Mouse (Mus musculus): ENCODE measurements around the gene Ptgfrn. TPM values are rescaled to one million over a fixed set of nuclear protein-coding genes. Genes with fewer than 3 reads are reported as not detected.

The Ptgfrn gene
- polyA plus RNA-seq, 1 experiment from 2014 or later: 4.7 TPM

- no peaks in the 10 kb centered on the region for H3K36me3 ChIP-seq (ENCODE audit: control insufficient read depth, insufficient read depth, low read length)
- H3K4me2 ChIP-seq (replicated peaks; ENCODE audit: low read depth, low read length): peak overlapping the region; percentile 91
- no peaks in the 10 kb centered on the region for H3K27me3 ChIP-seq (ENCODE audit: control insufficient read depth, insufficient read depth, low read length)
- H3K9ac ChIP-seq (ENCODE audit: low read depth, low read length): peak overlapping the region; percentile 91; the same call in 1 of the 2 replicates
- no peak overlapping the region for H3K27ac ChIP-seq (ENCODE audit: low read depth, low read length)
- H3K4me3 ChIP-seq (ENCODE audit: low read length): peak overlapping the region; percentile 81; the same call in 1 of the 2 replicates
- H3K9me3 ChIP-seq (ENCODE audit: control insufficient read depth, low read length): no peaks in the 10 kb centered on the region
- ATAC-seq (ENCODE audit: low FRiP score, low TSS enrichment): 0 out of 2 replicates have a peak, but pooled peaks have one; percentile 8
- H3K4me1 ChIP-seq (ENCODE audit: control insufficient read depth, insufficient read depth, low read length): peaks cover 19% of the 10 kb centered on the region; the same call in 1 of the 2 replicates
Observed at GRCm38 (mm10) chr3:101110838-101111103, 693 bp upstream of the Ptgfrn start.

- under 1% methylated on average over 33 of the region's 47 CpGs for WGBS
- Histone ChIP-seq H3K9ac (ENCODE audit: low read depth, low read length) (peak overlapping the region; percentile 91), H3K36me3 (ENCODE audit: control insufficient read depth, insufficient read depth, low read length) (no peaks in the 10 kb centered on the region), H3K9me3 (ENCODE audit: control insufficient read depth, low read length) (no peaks in the 10 kb centered on the region), H3K27ac (ENCODE audit: low read depth, low read length) (peak overlapping the region; percentile 83; the same call in 1 of the 2 replicates), H3K4me2 (replicated peaks; ENCODE audit: low read depth, low read length) (peak overlapping the region; percentile 91), H3K4me1 (ENCODE audit: control insufficient read depth, insufficient read depth, low read length) (peaks cover 19% of the 10 kb centered on the region; the same call in 1 of the 2 replicates), H3K27me3 (ENCODE audit: control insufficient read depth, insufficient read depth, low read length) (no peaks in the 10 kb centered on the region), H3K4me3 (ENCODE audit: low read length) (peak overlapping the region; percentile 81)
- ATAC-seq (ENCODE audit: low FRiP score, low TSS enrichment): peak; percentile 74
Observed at GRCm38 (mm10) chr3:101109558-101110021, 488 bp downstream of the Ptgfrn start.

DNA sequence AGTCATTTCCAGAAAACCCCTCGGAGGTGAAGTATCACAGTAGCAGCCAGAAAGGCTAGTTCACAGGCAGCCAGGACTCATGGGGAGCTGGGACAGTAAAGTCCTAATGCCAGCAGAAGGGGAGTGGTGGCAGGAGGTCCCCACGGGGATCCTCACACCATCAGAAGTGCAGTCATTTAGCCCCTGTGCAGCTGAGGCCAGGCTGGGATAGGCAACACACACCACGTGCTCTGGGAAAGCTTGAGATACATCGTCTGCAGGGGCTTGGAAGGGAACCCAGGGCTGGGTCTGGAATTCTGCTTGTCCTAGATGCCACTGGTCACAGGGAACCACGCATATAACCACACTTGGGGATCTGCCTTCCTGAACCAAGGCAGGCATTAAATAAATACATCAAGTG lies 1.2 kb downstream of the Ptgfrn start:
- Histone ChIP-seq H3K9ac (ENCODE audit: low read depth, low read length) (peak overlapping the region; percentile 91; the same call in 1 of the 2 replicates), H3K27me3 (ENCODE audit: control insufficient read depth, insufficient read depth, low read length) (no peaks in the 10 kb centered on the region), H3K27ac (ENCODE audit: low read depth, low read length) (no peak overlapping the region), H3K4me1 (ENCODE audit: control insufficient read depth, insufficient read depth, low read length) (peaks cover 19% of the 10 kb centered on the region; the same call in 1 of the 2 replicates), H3K4me2 (replicated peaks; ENCODE audit: low read depth, low read length) (peak overlapping the region; percentile 91), H3K9me3 (ENCODE audit: control insufficient read depth, low read length) (no peaks in the 10 kb centered on the region), H3K4me3 (ENCODE audit: low read length) (peak overlapping the region; percentile 81; the same call in 1 of the 2 replicates), H3K36me3 (ENCODE audit: control insufficient read depth, insufficient read depth, low read length) (no peaks in the 10 kb centered on the region)
- 28% methylated on average over 5 of the region's 5 CpGs for WGBS
- no peak for ATAC-seq (ENCODE audit: low FRiP score, low TSS enrichment)

- Histone ChIP-seq H3K4me3 (ENCODE audit: low read length) (no peak overlapping the region), H3K27me3 (ENCODE audit: control insufficient read depth, insufficient read depth, low read length) (no peaks in the 10 kb centered on the region), H3K36me3 (ENCODE audit: control insufficient read depth, insufficient read depth, low read length) (no peaks in the 10 kb centered on the region), H3K4me2 (replicated peaks; ENCODE audit: low read depth, low read length) (no peak overlapping the region), H3K4me1 (ENCODE audit: control insufficient read depth, insufficient read depth, low read length) (peaks cover 19% of the 10 kb centered on the region; the same call in 1 of the 2 replicates), H3K9ac (ENCODE audit: low read depth, low read length) (no peak overlapping the region), H3K9me3 (ENCODE audit: control insufficient read depth, low read length) (no peaks in the 10 kb centered on the region), H3K27ac (ENCODE audit: low read depth, low read length) (no peak overlapping the region)
- 37% methylated on average over 3 of the region's 3 CpGs for WGBS
- no peak for ATAC-seq (ENCODE audit: low FRiP score, low TSS enrichment)
Observed at GRCm38 (mm10) chr3:101108282-101108681, 1.8 kb downstream of the Ptgfrn start.

DNA sequence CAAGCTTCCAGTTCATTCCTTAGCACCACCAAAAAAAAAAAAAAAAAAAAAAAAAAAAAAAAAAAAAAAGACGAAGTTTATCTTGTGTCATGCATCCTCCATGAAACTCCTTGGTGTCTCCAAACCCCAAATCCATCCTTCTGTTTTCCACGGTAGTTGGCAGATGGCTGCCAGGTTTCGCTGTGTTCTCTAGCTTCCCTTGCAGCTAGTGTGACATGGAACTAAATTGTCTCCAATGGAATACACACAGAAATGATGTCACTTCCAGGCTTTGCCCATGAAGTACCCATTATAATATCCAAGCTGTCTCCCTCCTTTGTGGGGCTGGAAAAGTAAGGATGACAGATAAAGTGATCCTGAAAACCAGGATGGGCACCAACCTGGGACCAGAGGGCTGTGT lies 3.8 kb downstream of the Ptgfrn start:
- Histone ChIP-seq H3K27ac (ENCODE audit: low read depth, low read length) (no peak overlapping the region), H3K4me3 (ENCODE audit: low read length) (no peak overlapping the region), H3K4me1 (ENCODE audit: control insufficient read depth, insufficient read depth, low read length) (peaks cover 19% of the 10 kb centered on the region; the same call in 1 of the 2 replicates), H3K36me3 (ENCODE audit: control insufficient read depth, insufficient read depth, low read length) (no peaks in the 10 kb centered on the region), H3K27me3 (ENCODE audit: control insufficient read depth, insufficient read depth, low read length) (no peaks in the 10 kb centered on the region), H3K4me2 (replicated peaks; ENCODE audit: low read depth, low read length) (no peak overlapping the region), H3K9ac (ENCODE audit: low read depth, low read length) (no peak overlapping the region), H3K9me3 (ENCODE audit: control insufficient read depth, low read length) (no peaks in the 10 kb centered on the region)
- 92% methylated on average over 3 of the region's 3 CpGs for WGBS
- no peak for ATAC-seq (ENCODE audit: low FRiP score, low TSS enrichment)

DNA sequence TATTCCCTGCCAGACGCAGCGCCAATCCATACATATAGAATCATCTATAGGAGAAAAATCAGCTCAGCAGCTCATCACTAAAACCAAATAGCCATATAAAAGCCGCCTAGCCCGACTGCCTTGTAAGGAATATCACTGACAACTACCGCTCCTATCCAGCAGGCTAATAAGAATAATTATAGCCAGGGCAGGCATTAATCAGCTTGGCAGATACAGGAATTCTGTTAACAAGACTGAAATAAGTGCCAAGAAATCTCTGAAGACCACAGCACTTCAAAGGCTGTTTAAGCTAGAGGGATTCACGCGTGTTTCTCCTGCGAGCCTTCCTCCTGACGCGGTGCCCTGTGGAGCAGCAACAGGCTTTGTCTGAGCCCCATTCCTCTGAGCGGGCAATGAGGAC lies 4.6 kb downstream of the Ptgfrn start:
- H3K4me3 ChIP-seq (ENCODE audit: low read length): no peak overlapping the region
- H3K9ac ChIP-seq (ENCODE audit: low read depth, low read length): no peak overlapping the region
- H3K4me2 ChIP-seq (replicated peaks; ENCODE audit: low read depth, low read length): no peak overlapping the region
- H3K9me3 ChIP-seq (ENCODE audit: control insufficient read depth, low read length): no peaks in the 10 kb centered on the region
- peaks cover 16% of the 10 kb centered on the region; the same call in 1 of the 2 replicates for H3K4me1 ChIP-seq (ENCODE audit: control insufficient read depth, insufficient read depth, low read length)
- WGBS: 73% methylated on average over 11 of the region's 11 CpGs
- no peak overlapping the region for H3K27ac ChIP-seq (ENCODE audit: low read depth, low read length)
- H3K27me3 ChIP-seq (ENCODE audit: control insufficient read depth, insufficient read depth, low read length): no peaks in the 10 kb centered on the region
- no peak for ATAC-seq (ENCODE audit: low FRiP score, low TSS enrichment)
- H3K36me3 ChIP-seq (ENCODE audit: control insufficient read depth, insufficient read depth, low read length): no peaks in the 10 kb centered on the region

- no peak overlapping the region for H3K4me2 ChIP-seq (replicated peaks; ENCODE audit: low read depth, low read length)
- no peak for ATAC-seq (ENCODE audit: low FRiP score, low TSS enrichment)
Observed at GRCm38 (mm10) chr3:101104883-101105282, 5.2 kb downstream of the Ptgfrn start.

DNA sequence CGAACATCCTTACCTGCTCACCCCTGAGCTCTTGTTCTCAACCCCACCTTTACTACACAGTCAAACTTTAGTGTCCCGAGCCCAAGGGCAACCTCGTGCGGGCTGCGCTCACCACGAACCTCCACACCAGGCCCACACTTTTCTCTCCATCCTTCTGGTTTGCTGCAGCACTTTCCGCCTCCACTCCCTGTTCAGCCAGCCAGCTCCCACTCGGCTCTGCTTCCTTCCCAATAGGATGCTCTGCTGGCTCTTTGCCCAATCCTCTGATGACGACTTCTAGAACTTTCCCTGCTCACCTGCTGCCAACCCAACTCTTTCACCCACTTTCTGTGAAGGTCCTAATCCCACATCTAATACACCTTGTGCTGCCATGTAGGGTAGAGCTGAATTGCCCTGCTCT lies 6.3 kb downstream of the Ptgfrn start:
- no peaks in the 10 kb centered on the region for H3K36me3 ChIP-seq (ENCODE audit: control insufficient read depth, insufficient read depth, low read length)
- WGBS: 80% methylated on average over 9 of the region's 9 CpGs
- no peaks in the 10 kb centered on the region for H3K27me3 ChIP-seq (ENCODE audit: control insufficient read depth, insufficient read depth, low read length)
- H3K27ac ChIP-seq (ENCODE audit: low read depth, low read length): no peak overlapping the region
- H3K4me3 ChIP-seq (ENCODE audit: low read length): no peak overlapping the region
- no peak overlapping the region for H3K4me2 ChIP-seq (replicated peaks; ENCODE audit: low read depth, low read length)
- peaks cover 11% of the 10 kb centered on the region; the same call in 1 of the 2 replicates for H3K4me1 ChIP-seq (ENCODE audit: control insufficient read depth, insufficient read depth, low read length)
- no peak overlapping the region for H3K9ac ChIP-seq (ENCODE audit: low read depth, low read length)
- no peaks in the 10 kb centered on the region for H3K9me3 ChIP-seq (ENCODE audit: control insufficient read depth, low read length)
- no peak for ATAC-seq (ENCODE audit: low FRiP score, low TSS enrichment)

More at GRCm38 (mm10) chr3:101104883-101105282, 5.2 kb downstream of the Ptgfrn start:
- no peaks in the 10 kb centered on the region for H3K36me3 ChIP-seq (ENCODE audit: control insufficient read depth, insufficient read depth, low read length)
- whole genome bisulfite sequencing: 86% methylated on average over 9 of the region's 9 CpGs
- no peak overlapping the region for H3K4me3 ChIP-seq (ENCODE audit: low read length)
- no peak overlapping the region for H3K9ac ChIP-seq (ENCODE audit: low read depth, low read length)
- peaks cover 16% of the 10 kb centered on the region; the same call in 1 of the 2 replicates for H3K4me1 ChIP-seq (ENCODE audit: control insufficient read depth, insufficient read depth, low read length)
- H3K9me3 ChIP-seq (ENCODE audit: control insufficient read depth, low read length): no peaks in the 10 kb centered on the region
- H3K27ac ChIP-seq (ENCODE audit: low read depth, low read length): no peak overlapping the region
- H3K27me3 ChIP-seq (ENCODE audit: control insufficient read depth, insufficient read depth, low read length): no peaks in the 10 kb centered on the region

DNA sequence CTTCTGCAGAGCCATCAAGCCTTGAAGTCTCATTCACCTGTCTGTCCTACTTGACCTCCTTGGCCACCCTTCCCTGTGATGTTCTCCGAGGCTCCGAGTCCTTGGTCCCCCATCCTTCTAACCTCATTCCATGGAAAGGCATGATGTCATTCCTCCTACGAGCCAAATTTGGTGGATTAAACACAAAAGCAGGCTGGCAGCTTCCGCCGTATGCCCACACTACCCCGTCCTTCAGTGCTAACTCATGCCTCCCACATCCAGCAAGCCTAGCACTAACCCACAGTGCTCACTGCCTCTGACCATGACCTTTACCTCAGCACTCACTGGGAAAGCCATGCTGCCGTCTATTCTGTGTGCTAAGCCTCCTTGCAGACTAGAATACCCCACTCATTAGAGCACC lies 8.0 kb downstream of the Ptgfrn start:
- no peaks in the 10 kb centered on the region for H3K36me3 ChIP-seq (ENCODE audit: control insufficient read depth, insufficient read depth, low read length)
- H3K9ac ChIP-seq (ENCODE audit: low read depth, low read length): no peak overlapping the region
- no peaks in the 10 kb centered on the region for H3K27me3 ChIP-seq (ENCODE audit: control insufficient read depth, insufficient read depth, low read length)
- H3K4me2 ChIP-seq (replicated peaks; ENCODE audit: low read depth, low read length): no peak overlapping the region
- H3K4me3 ChIP-seq (ENCODE audit: low read length): no peak overlapping the region
- 87% methylated on average over 7 of the region's 7 CpGs for WGBS
- no peaks in the 10 kb centered on the region for H3K4me1 ChIP-seq (ENCODE audit: control insufficient read depth, insufficient read depth, low read length)
- no peak for ATAC-seq (ENCODE audit: low FRiP score, low TSS enrichment)
- no peaks in the 10 kb centered on the region for H3K9me3 ChIP-seq (ENCODE audit: control insufficient read depth, low read length)
- no peak overlapping the region for H3K27ac ChIP-seq (ENCODE audit: low read depth, low read length)
